Mouse (Mus musculus) hindlimb bud, embryonic 11.5 days (tissue): ENCODE measurements around the gene Rab21.

Experiments
- DNase-seq: peaks from one replicate; pipeline ENCODE4 v3.0.0-alpha.2; 2012; ENCODE audit warnings: low read depth, low spot score; ENCODE audit errors: extremely low spot score

The Rab21 gene

DNA sequence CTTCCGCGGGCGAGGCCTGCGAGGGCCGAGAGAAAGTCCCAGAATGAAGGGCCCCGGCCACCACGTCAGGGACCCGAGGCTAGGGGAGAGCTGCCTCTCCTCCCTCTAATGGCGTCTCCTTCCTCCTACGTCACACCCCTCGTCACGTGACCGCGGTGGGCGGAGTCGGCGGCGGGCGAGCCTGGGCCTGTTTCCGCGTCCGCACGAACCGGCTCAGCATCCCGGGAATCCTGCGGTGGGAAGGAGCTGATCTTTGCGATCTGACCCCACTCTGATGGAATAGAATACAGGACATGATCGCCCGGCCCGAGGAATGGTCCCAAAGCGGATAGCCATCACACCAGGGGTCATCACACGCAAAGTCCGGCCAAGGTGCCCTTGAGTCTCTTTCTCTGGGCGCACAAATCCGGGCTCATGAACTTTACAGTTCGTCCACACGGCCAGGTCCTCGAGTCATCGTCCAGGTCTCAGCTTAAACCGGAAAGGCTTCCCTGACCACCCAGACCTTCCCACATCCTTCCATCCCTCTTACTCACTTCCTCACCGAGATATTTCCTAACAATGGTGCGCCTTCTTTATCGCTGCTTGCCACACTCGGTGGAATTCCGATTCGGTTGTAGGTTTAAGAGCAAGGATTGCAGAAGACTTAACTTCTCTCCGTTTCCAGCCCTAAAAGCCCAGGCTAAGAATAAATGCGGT, at the start of gene Rab21:
TSS of gene Rab21 (minus strand) at position 122 of the 699 bp plus-strand sequence.
- peak; percentile 50 for DNase-seq

DNA sequence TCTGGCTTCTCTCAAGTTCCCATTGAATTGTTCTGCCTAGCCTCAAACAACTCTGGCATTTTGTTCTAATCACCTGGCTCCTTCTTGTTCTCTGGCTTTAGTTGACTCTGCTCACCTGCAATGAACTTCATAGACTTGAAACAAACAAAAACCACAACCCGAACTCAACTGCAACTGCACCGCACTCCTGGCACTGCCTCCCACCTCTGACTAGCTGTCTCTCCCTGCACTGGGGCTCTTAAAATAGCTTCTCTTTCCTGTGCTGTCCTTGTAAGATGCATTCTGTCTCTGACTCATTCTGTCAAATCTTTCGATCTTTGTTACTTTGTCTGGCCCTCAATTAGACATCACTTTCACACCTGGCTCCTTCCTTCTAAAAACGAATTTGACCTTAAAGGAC, 47.8 kb upstream of the Rab21 start:
- no peak for DNase-seq

DNA sequence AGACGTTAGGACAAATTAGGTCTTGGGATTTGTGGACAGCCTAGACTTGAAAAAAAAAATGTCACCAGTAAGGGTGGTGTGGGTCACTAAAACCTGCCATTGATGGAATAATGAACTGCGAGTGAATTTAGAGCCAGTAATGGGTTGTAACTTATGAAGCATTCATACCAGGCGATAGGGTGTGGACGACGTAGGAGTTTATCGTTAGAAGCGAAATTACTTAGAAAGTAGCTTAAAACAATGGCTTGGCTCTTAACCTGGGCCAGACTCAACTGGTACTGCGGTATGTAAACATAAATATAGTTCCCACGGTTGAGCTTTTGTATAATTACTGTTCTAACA, 47.2 kb upstream of the Rab21 start:
- DNase-seq: no peak

DNA sequence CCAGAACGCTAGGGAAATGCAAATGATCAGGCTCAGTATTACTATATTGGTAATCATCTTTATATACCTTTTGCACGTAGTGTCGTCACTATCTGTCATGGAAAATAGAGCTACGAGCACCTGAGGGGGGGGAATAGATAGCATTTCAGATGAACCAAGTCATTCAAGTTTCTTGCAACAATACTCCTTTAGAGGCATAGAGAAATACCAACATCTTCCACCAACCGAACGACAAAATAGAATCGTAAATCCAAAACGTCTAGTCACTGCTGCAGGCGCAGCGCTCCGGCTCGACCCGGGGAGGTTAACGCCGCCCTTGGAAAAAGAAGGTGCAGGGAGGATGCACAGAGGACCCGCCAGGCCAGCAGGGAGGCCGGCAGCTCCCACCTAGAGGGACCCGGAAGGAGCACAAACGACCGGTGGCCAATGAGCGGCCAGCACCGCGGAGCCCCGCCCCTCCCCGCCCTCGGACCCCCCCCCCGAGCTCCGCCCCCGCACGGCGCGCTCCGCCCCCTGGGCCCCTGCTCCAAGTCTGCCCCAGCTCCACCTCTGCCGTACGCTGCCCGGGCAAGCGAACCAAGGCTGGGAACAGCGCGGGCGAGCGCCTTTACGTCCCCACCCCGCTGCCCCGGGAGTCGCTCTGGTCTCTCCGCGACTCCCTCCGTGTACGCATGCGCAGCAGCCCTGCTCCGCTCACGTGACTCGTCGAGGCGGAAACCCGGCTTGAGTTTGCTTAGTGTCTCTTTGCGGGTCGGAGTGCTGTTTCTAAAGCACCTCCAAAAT, 46.6 kb upstream of the Rab21 start, which contains the start of gene Tmem19:
TSS of gene Tmem19 (minus strand) at position 662 of the 783 bp plus-strand sequence.
- peak; percentile 86 for DNase-seq

DNA sequence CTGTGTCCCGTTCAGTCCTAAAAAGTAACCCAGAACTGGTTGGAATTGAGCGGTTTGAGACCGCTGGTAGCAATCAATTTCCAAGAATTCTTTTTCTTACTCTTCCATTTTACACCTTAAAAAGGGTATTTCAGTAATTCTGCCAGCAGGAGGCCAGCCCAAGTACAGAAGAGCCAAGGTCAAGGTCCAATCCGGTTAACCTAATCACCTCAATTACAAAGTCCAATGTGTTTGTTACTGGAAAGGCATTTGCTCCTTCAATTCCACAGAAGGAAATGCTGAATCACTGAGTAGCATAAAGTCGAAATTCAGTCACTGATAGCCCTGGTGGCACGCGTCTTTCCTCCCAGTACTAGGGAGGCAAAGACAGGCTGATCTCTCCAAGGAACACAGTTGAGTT, 43.7 kb upstream of the Rab21 start:
- no peak for DNase-seq

DNA sequence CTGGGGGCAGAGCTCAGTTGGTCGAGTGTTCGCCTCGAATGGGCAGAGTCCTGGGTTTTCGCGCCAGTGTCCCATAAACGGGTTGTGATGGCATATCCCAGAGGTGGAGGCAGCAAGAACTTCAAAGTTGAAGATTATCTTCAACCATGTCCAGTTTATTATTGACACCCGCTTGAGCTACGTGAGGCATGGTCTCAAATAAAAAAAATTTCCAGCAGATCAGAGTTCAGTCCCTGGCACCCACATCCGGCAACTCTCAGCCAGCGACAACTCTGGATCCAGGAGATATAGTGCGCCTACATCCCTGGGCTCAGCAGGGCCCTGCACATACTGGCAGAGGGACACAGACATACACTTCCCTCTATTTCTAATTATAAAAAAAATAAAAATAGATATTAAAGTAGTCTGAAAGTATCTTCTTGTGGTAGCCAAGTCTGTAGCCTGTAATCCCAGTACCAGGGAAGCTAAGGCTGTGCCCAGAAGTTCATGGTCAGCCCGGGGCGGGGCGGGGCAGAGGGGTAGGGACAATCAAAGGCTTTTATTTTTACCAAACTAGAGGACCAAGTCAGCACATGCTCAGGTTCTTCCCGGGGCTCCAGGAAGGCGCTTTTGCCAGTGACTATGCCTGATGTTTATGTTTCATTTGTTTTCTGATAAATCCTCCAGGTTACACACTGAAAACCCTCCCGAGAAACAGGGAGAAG, 43.0 kb upstream of the Rab21 start:
- no peak for DNase-seq

DNA sequence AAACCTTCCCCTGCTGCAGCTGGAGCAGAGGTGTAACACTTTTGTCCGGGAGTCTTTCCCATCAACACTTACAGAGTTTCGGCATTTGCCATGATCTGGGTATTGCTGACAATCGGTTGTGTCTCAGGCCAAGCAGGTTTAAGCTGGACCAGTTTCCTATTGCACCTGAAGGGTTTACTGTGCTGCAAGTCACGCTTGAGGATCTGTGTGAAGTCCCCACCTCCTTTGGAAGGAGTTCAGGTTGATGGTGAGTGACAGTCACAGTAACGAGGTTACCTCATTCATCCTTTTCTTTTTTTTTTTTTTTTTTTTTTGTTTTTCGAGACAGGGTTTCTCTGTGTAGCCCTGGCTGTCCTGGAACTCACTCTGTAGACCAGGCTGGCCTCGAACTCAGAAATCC, 40.7 kb upstream of the Rab21 start:
- no peak for DNase-seq

DNA sequence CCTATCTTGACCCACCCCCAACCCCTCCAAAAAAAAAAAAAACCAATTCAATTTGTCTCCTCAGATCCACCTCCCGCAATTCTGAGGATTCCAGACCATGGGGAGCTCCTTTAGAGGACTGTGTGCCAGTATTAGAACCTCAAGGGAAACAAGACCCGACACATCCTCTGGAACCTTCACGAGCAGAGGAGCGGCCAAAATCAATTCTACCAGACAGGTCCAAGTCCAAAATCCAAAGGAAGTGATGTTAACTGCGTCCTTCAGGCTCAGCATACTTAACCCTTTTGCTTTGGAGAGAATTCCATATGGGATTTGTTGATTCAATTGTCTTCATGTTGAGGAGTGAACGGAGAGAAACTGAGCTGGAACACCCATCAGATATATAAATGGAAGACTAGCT, 39.6 kb upstream of the Rab21 start:
- no peak for DNase-seq

DNA sequence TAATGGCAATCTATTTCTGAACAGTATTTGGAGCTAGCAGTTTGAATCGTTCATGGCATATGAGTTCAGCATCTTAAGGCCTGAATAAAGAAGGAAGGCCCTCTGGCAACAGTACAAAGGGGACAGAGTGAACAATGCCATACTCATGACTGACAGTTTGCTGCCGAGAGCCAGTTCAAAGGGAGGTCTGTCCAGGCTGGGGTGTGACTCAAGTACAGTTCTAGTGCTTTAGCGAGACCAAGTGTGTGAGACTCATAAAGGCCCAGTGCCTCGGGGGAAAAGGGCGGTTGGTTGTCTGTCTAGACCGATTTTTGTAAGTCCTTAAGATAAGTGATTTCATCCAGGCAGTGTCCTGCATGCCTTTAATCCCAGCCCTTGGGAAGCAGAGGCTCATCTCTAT, 39.2 kb upstream of the Rab21 start:
- DNase-seq: no peak

DNA sequence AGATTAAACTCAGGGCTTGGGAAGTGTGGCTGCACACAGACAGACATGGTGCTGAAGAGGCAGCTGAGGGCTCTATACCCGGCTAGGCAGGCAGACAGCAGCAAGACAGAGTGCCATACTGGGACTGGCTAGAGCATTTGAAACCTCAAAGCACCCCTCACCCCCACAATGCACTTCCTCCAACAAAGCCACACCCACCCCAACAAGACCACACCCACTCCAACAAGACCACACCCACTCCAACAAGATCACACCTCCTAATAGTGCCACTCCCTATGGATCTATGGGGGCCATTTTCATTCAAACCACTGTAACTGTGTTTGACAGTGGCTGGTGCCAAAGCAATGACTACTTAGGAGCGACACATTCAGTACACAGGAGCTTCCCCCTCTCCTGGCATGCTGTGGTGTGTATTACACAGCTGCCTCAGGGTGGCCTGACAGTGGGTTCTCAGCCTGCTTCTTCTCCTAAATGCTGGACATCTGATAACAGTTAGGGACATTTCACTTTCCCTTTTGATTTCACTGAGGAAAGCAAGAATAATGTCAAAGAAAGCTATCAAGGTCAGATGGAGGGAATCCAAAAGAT, 35.5 kb upstream of the Rab21 start:
- no peak for DNase-seq

DNA sequence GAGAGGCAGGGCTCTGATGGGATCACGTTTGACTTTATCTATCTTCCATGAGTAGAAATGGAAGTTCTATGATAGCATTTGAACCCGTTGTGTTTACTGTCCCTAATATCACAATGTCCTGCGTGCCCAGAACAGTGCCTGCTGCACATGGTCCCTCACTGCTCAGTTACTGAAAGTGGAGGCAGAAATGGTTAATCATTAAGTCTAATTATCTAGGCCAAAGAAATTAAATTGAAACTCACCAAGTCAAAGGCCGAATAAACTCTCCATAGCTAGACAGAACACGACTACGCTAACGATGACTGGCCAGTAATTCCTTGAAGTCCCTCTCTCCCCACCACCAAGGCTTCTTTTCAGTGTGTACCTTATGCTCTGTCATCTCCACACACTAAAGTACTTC, 34.1 kb upstream of the Rab21 start:
- no peak for DNase-seq

DNA sequence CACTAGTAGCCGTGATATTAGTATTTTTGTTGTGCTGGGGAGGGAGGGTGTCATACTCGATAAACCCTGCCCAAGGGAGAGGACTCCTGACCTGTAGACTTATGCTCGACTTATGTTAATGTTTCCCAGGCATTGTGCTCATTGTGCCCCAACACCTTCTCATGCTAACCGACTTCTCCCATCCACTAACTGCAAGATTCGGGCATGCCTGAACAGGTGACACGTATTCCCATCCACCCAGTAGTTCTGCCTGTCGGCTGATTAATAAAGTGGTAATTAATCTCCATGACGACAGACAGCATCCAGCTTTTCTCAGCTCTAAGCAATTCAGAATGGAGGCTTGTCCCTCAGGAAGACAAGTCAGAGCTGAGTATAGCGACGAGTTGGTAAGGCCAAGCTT, 33.6 kb upstream of the Rab21 start:
- DNase-seq: no peak

DNA sequence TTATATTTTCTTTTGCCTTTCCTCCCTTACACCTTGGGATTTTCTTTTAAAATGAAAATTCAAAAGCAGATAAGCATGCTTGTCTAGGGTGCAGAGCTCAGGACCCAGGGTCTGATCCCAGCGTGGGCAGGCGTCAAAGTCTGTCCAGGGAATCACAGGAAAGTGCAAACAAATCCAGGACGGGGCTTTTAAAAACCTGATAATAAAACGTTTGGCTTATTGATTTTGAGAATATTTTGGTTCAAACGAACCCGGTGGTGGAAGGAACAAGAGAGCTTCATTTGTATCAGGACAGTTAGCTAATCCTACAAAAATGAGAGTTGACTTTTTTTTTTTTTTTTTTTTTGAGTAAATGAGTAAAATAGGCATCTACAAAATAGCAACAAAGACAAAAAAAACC, 32.7 kb upstream of the Rab21 start:
- DNase-seq: no peak

DNA sequence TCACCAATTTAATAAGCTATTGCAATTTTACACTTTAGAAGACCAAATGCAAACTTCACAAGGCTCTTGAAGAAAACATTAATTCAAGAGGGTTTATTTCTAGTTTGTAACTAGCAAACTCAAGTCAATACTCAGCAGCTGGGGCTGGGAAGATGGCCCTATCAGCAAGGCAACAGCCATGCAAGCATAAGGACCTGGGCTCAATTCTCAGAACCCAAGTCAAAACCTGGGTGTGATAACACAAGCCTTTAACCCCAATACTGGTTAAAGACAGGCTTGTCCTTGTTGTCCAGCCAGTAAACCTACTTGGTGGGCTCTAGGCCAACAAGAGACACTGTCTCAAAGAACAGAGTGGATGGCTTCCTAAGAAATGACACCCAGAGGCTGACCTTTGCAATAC, 31.1 kb upstream of the Rab21 start:
- no peak for DNase-seq

DNA sequence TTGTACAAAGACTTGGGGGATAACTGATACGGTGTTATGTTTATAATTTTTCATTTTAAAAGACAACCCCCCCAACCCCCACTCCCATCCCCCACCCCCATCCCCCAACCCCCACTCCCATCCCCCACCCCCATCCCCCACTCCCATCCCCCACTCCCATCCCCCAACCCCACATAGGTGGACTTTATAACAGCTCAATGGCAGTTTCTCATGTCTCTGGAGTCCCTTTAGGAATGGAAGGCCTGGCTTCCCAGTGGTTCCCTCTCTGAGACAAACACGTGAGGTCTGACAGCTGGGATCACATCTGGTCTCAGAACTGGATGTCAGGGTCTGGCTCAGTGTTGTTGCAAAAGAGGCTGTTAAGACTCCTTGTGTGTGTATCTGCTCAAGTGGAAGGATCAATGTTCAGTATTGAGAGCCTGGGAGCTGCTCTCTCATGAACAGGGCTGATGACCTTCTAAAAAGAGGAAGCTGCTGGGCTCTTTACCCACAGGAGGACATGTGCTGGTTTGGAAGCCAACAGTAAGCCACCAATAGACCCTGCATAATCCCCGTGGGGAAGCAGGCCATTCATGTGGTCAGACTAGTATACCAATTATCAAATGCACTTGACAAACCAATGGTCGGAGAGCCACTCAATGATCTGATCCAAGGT, 27.5 kb upstream of the Rab21 start:
- no peak for DNase-seq

DNA sequence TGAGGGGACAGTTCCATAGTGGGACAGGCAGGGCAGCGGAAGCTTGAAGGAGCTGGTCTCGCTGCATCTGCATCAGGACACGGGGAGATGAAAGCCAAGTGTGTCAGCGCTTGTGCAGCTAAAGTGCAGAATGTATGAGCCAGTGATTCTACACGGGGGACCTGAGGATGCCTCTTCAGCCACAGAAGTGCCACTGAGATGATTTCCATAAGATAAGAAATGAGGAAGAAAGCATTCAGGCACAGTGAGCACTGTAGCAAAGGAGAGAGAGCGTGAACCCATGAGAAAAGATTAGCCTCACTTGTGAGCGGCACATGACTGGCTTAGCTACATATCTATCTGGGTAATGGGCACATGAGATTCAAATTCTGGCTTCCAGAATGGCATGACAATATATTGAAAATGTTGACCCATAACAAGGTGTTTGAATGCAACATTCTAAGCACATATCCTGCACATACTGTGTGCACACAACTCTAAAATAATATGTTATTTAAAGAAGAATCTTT, 24.5 kb upstream of the Rab21 start:
- DNase-seq: no peak

DNA sequence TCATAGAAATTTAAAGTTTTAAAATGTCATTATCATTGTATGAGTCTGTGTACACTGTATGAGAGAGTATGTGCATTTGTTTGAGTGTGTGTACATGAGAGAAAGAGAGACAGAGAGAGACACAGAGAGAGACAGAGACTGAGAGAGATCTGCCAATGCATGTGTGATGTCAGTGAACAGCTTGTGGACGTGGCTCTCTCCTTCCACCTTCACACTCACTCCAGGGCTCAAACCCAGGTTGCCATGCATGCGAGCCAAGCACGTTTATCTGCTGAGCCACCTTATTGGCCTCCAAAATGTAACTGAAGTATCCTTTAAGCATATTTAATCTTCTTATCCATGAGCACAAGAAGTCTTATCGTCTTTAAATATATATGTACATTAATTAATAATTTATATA, 21.5 kb upstream of the Rab21 start:
- DNase-seq: no peak

DNA sequence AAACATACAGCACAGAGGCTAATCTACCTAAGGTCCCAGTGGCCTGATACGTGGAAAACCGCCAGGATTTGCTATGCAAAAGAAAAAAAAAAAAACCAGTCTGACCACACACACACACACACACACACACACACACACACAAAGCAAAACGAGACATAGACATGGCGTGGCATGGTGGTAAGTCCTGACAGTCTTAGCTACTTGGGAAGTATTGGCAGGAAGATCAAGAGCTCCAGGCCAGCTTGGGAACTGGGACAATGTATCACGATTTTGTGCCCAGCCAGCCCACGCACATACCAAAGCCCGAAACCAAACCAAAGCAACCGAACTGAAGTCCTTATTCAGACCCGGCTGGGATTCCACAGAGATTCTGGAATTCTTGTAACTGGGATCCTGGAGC, 18.1 kb upstream of the Rab21 start:
- no peak for DNase-seq

DNA sequence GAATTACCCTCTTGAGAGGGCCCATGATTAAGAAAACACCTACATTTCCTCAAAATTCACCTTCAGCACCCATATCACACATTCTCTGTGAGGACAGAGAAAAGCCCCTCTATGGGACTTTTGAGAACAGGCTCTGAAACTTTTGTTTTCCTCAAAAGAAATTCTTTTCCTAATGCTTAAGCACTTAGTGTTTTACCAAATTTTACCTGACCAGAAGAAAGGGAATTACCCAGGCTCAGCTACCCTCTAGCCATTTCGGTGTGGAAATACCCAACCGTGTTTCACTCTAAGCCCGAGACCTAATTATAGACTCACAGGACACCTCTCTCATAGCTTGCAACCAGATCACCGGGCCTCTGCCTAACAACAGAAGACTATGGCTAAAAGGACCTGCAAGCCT, 17.6 kb upstream of the Rab21 start:
- DNase-seq: no peak

DNA sequence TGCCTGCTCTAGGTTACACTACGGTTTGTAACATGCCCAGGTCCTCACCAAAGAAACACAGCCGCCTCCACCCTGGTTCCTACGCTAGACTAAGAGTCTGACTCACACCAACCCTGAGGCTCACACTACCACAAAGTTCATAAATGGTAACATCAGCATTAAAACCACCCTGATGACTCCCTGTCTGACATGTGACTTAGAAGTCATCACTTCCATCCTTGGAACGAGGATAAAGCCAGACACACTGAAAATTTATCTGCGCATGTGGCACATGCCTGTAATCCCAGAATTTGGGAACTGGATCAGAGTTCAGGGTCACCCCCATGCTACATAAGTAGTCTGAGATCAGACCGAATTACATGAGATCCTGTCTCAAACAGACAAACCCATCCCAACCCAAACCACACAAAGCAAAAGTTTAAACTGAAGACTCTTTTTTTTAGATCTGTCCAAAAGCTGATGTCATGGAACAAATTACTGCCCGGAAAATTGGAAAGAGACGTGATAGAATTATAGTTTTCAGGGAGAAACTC, 17.1 kb upstream of the Rab21 start:
- no peak for DNase-seq
